Mouse (Mus musculus): ENCODE measurements at regions not wholly inside any gene's neighbourhood (a gene's known extent, or its start where the extent isn't known, plus 50 kb on each side); places are given as distances from the start of the nearest gene placed in this dataset.
"Not testable (repeated sequence)": the region's sequence is repeated elsewhere in the genome, so short reads cannot be mapped to it uniquely, and the experiment has no call there.

- DNase-seq (ENCODE audit: inconsistent age in 2 of 2, low spot score in 1 of 2), result no peak
These were observed 162.2 kb upstream of the St6galnac5 start for GRCm38 (mm10) chr3:153144217-153144616.

DNA sequence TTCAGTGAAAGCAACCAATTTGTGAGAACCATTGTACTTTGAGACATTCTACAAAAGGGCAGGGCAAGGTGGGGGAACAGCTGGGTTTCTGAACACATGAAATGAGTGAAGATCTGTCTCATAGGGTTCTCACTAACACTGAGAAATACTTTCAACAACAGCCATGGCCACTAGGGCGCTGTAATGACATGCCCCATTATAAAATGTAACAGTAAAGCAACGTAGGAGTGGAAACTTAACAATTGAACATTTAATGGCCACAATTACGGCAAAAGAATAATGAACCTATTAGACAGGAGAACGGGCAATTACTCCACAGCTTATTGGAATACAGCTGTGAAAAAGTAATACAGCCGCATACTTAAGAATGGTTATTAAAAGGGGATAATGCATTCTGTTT lies 158.9 kb upstream of the St6galnac5 start:
- DNase-seq (ENCODE audit: inconsistent age in 2 of 2, low spot score in 1 of 2), result no peak

GRCm38 (mm10) chr3:153125335-153125734 lies 143.3 kb upstream of the St6galnac5 start:
- no peak for DNase-seq (ENCODE audit: inconsistent age in 2 of 2, low spot score in 1 of 2)

DNA sequence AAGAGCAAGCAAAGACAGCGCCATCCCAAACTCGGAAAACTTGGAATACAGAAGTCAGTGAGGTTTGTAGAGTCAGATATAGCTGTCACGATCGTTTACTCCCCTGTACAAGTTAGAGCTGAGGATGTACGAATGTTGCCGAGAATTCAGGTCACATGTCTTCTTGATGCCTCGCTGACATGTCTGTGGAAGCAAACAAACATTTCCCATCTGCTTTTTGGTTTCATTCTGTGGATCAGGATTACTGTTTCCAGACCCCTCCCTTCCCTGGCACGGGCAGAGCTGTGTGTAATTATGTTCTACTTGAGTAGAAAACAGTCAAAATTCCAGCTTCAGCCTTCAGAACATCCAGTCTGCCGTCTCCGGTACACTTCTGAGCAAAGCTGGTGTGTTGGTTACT lies 139.9 kb upstream of the St6galnac5 start:
- no peak for DNase-seq (ENCODE audit: inconsistent age in 2 of 2, low spot score in 1 of 2)

DNA sequence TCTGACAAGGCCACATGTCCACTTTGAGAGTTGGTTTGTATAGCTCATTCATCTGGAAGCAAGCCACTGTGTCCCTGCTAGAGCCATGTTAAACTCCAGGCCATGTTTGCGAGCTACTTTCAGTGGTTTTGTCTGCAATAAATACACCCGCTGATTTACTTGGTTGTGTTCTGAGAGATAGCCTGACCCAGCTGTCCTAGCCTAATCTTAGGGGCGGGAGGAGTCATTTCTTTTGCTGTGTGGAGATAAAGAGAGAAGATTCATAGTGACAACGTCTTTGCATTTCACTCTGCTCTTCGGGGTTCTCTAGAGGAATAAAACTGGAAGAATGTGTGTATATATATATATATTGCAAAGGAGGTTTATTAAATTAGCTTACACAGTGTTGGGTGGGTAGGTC lies 137.1 kb upstream of the St6galnac5 start:
- DNase-seq (ENCODE audit: inconsistent age in 2 of 2, low spot score in 1 of 2), result no peak

DNA sequence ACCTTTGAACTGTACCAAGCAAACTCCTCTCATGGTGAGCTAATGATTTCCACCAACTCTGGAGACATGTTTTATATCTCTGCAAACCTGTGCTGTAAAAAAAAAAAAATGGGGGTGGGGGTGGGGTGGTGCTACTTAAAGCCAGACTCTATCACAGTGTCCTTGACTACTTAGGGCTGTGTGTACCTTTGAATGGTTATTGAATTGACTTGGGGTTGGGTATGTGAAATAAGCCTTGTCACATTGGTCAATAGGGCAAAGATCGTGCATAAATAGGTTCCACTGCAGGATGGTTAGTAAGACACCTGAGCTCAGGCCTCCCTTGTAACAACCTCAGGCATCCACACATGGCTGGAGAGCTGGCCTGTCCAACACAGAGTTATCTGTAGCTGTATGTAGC lies 136.6 kb upstream of the St6galnac5 start:
- no peak for DNase-seq (ENCODE audit: inconsistent age in 2 of 2, low spot score in 1 of 2)

DNA sequence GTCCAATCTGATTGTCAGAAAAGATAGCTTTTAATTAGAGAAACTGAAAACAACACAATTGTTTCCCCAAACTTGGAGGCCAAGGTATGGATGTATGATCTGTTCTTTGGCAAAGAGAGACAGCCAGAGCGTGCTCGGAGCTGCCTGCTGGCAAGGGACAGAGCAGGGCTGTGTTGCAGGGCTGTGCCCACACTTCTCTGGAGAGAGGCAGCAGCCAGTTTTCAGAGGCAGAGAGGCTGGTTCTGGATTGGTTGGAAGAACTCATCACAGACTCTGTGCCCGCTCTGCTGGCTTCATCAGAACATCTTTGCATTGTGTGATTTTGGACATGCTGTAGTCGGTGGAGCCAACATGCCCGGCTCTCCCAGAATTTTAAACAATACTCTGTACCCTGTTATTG lies 123.5 kb upstream of the St6galnac5 start:
- DNase-seq (ENCODE audit: inconsistent age in 2 of 2, low spot score in 1 of 2), result no peak

GRCm38 (mm10) chr3:153090572-153090971 lies 108.5 kb upstream of the St6galnac5 start:
- DNase-seq (ENCODE audit: inconsistent age in 2 of 2, low spot score in 1 of 2), result not testable (repeated sequence)

DNA sequence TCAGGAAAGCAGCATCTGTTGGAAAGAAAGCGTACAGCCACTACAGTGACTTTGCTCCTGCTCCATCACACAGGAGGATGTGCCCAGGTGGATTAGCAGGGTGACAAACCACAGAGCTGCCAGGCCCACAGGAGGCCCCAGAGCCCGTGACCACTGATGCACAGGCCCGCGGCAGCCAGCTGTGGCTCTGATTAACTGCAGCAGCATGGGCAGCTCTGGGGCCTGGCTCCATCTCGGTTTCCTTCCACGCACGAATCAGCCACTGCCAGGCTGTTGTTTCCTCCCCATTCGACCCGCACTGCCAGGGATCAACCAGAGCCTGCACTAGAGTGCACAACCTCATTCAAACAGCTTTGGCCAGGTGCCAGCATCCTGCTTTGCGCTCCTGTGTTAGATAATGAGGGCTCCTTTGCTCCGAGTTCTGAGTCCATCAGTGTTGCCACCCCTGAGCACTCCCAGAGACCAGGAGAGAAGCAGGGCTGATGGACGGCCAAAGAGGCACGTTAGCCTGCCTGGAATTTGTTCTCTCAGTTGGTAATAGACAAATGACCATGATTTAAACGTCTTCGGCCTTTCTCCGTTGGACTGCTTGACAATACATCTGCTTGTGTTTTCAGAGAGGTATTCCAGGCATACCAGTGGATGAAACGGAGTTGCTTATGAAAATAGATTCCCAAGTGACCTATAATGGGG lies 103.2 kb upstream of the St6galnac5 start:
- peak; percentile 10 to 44 for DNase-seq (ENCODE audit: inconsistent age in 2 of 2, low spot score in 1 of 2)

GRCm38 (mm10) chr3:153084226-153085095 lies 102.4 kb upstream of the St6galnac5 start:
- DNase-seq (ENCODE audit: inconsistent age in 2 of 2, low spot score in 1 of 2), result no peak

GRCm38 (mm10) chr3:153080371-153080770 lies 98.3 kb upstream of the St6galnac5 start:
- no peak for DNase-seq (ENCODE audit: inconsistent age in 2 of 2, low spot score in 1 of 2)

DNA sequence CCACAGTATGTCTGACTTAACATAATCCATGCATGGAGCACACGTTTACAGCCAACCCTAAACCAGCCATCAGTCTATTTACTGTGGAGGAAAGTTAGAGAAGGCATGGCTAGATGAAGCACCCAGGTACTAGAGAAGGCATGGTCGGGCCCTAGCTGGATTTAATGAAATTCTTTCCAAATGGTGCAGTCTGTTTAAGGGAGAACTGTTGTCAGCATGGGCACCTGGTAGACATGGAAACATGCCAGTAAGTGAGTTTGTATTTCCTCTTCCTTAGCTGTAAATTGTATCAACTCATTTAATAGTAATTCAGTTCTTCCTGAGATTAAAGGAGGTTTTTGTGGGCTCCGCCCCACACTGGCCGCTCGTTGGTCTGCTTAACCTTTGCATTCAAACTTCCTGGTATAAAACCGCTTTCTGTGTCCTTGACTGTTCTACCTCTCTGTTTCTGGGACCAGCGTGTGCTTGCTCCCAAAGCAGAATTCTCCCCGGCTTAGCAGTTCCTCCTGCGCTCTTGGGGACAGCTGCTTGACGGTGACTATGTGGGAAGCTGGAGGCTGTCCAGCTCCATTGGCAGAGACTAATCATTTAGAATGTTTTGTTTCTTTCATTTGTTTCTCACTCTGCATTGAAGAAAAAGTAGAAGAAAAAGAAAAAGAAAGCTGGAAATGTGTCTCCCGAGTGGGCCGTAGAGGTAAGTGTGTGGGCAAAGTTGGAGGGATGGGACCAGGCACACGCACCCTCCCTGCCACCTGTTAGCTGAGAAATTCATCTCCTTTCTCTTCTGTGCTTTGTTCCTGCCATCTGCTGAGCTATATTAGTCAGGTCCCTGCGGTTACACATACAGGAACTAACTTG lies 96.0 kb upstream of the St6galnac5 start:
- DNase-seq (ENCODE audit: inconsistent age in 2 of 2, low spot score in 1 of 2), result peak in 1 of 2 experiments; percentile 14

GRCm38 (mm10) chr3:153072200-153072919 lies 90.3 kb upstream of the St6galnac5 start:
- no peak for DNase-seq (ENCODE audit: inconsistent age in 2 of 2, low spot score in 1 of 2)

DNA sequence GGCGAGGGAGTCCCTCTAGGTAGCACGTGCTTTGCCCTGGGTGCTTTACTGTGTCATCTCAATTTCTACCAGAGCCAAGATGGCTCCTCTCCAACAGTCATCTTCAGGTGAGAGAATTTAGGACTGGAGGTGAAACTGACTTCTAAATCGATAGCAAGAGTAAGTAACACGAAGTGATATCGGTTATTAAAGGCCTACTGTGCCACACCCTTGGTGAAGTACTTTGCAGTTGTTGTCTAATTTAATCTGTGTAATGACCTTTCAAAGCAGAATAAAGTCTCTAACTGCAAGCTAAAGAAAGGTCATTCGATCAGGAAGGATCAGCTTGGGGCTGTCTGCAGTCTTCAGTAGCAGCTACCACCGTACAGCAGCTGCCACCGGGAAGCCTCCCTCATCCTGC lies 89.5 kb upstream of the St6galnac5 start:
- peak in 1 of 2 experiments; percentile 36 for DNase-seq (ENCODE audit: inconsistent age in 2 of 2, low spot score in 1 of 2)

DNA sequence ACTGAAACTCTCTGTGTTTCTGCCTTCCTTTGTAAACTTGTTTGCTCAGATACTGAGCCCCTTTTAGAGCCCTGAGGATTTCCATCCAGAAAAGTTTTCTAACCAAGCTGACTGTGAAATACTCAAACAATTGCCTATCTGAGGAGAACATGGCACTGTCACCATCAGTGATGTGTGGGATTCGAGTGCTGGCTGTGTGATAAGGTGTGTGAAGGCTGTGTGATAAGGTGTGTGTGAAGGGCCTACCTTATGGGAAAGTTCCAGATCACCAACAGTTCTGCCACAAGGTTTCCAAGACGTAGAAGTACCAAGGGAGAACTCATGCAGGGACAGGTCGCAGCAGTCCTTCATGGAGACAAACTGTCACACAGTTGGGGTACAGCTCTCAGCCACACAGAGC lies 89.1 kb upstream of the St6galnac5 start:
- DNase-seq (ENCODE audit: inconsistent age in 2 of 2, low spot score in 1 of 2), result no peak

- DNase-seq (ENCODE audit: inconsistent age in 2 of 2, low spot score in 1 of 2), result no peak
These were observed 83.8 kb upstream of the St6galnac5 start for GRCm38 (mm10) chr3:153065890-153066289.

GRCm38 (mm10) chr3:153053163-153053562 lies 71.1 kb upstream of the St6galnac5 start:
- no peak for DNase-seq (ENCODE audit: inconsistent age in 2 of 2, low spot score in 1 of 2)

GRCm38 (mm10) chr3:153051566-153051965 lies 69.5 kb upstream of the St6galnac5 start:
- no peak for DNase-seq (ENCODE audit: inconsistent age in 2 of 2, low spot score in 1 of 2)

- DNase-seq (ENCODE audit: inconsistent age in 2 of 2, low spot score in 1 of 2), result no peak
These were observed 63.3 kb upstream of the St6galnac5 start for GRCm38 (mm10) chr3:153045328-153045727.

DNA sequence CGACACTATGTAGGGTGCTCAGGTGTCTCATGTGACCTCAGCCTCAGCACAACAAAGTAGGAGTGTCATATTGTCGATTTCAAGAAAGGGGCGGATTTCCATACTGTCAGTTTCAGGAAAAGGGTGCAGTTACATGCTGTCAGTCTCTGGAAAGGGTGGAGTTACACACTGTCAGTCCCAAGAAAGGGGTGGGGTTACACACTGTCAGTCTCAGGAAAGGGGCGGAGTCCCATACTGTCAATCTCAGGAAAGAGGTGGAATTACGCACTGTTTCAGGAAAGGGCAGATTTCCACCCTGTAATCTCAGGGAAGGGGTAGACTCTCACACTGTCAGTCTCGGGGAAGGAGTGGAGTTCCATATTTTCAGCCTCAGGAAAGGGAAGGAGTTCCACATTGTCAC lies 51.9 kb upstream of the St6galnac5 start:
- no peak for DNase-seq (ENCODE audit: inconsistent age in 2 of 2, low spot score in 1 of 2)

All from adrenal gland, adult (tissue).